Mouse (Mus musculus) left cerebral cortex, postnatal 25 days (tissue): ENCODE measurements at regions not wholly inside any gene's neighbourhood (a gene's known extent, or its start where the extent isn't known, plus 50 kb on each side); places are given as distances from the start of the nearest gene placed in this dataset.

Experiments
- DNase-seq, 2 experiments: peaks; one replicate each; pipeline ENCODE4 v3.0.0; 2022; ENCODE audit warnings: low spot score in 2 of 2, mixed read lengths in 1 of 2
- intact Hi-C: fragments of 180-260 bp; cut with DNase I; formaldehyde crosslinking; loops from one replicate; pipeline ENCODE4 v1.15.1; 2025

GRCm38 (mm10) chr2:117867409-117867808 is 244.3 kb upstream of the Thbs1 start:
- no peak for DNase-seq
- intact Hi-C loops = no loop called here

- DNase-seq = peak in 1 of 2 experiments; percentile 19
- intact Hi-C loops = no loop called here
Observed at GRCm38 (mm10) chr2:117868857-117869256, 242.8 kb upstream of the Thbs1 start.

GRCm38 (mm10) chr2:117871507-117872282 is 240.0 kb upstream of the Thbs1 start:
- DNase-seq = no peak
- intact Hi-C loops = no loop called here

- no peak for DNase-seq
- intact Hi-C loops = no loop called here
Observed at GRCm38 (mm10) chr2:117877816-117878215, 233.9 kb upstream of the Thbs1 start.

GRCm38 (mm10) chr2:117882136-117882535 is 229.5 kb upstream of the Thbs1 start:
- intact Hi-C loops = no loop called here
- DNase-seq = no peak

GRCm38 (mm10) chr2:117882890-117883289 is 228.8 kb upstream of the Thbs1 start:
- intact Hi-C loops = no loop called here
- DNase-seq = no peak

GRCm38 (mm10) chr2:117886516-117886915 is 225.2 kb upstream of the Thbs1 start:
- intact Hi-C loops = no loop called here

GRCm38 (mm10) chr2:117901311-117901710 is 210.4 kb upstream of the Thbs1 start:
- no peak for DNase-seq
- intact Hi-C loops = no loop called here

More at GRCm38 (mm10) chr2:117886516-117886915, 225.2 kb upstream of the Thbs1 start:
- DNase-seq = no peak

- intact Hi-C loops = no loop called here
- no peak for DNase-seq
Observed at GRCm38 (mm10) chr2:117902837-117903236, 208.8 kb upstream of the Thbs1 start.

- DNase-seq = no peak
- intact Hi-C loops = no loop called here
Observed at GRCm38 (mm10) chr2:117903705-117904104, 208.0 kb upstream of the Thbs1 start.

GRCm38 (mm10) chr2:117906509-117906908 is 205.2 kb upstream of the Thbs1 start:
- no peak for DNase-seq
- intact Hi-C loops = no loop called here

GRCm38 (mm10) chr2:117910781-117911180 is 200.9 kb upstream of the Thbs1 start:
- no peak for DNase-seq
- intact Hi-C loops = loop anchor here (5.0 kb wide), 1 partner anchor 202 kb away; the partner anchor contains the start of gene Thbs1

GRCm38 (mm10) chr2:117912722-117913121 is 199.0 kb upstream of the Thbs1 start:
- intact Hi-C loops = loop anchor here (5.0 kb wide), 1 partner anchor 200 kb away; the partner anchor contains the start of gene Thbs1
- no peak for DNase-seq

GRCm38 (mm10) chr2:117913846-117914245 is 197.8 kb upstream of the Thbs1 start:
- intact Hi-C loops = loop anchor here (5.0 kb wide), 1 partner anchor 198 kb away; the partner anchor contains the start of gene Thbs1
- no peak for DNase-seq

- intact Hi-C loops = no loop called here
Observed at GRCm38 (mm10) chr2:117915821-117916220, 195.9 kb upstream of the Thbs1 start.

GRCm38 (mm10) chr2:117917181-117917580 is 194.5 kb upstream of the Thbs1 start:
- intact Hi-C loops = no loop called here

More at GRCm38 (mm10) chr2:117915821-117916220, 195.9 kb upstream of the Thbs1 start:
- no peak for DNase-seq

GRCm38 (mm10) chr2:117924877-117925276 is 186.8 kb upstream of the Thbs1 start:
- DNase-seq = no peak
- intact Hi-C loops = loop anchor here (5.0 kb wide), 1 partner anchor 177 kb away; no protein-coding TSS in a partner anchor

More at GRCm38 (mm10) chr2:117917181-117917580, 194.5 kb upstream of the Thbs1 start:
- DNase-seq = no peak

GRCm38 (mm10) chr2:117925412-117925811 is 186.3 kb upstream of the Thbs1 start:
- intact Hi-C loops = loop anchor here (5.0 kb wide), 1 partner anchor 177 kb away; no protein-coding TSS in a partner anchor
- no peak for DNase-seq

- intact Hi-C loops = loop anchor here (5.0 kb wide), 1 partner anchor 174 kb away; no protein-coding TSS in a partner anchor
- DNase-seq = no peak
Observed at GRCm38 (mm10) chr2:117928062-117928461, 183.6 kb upstream of the Thbs1 start.

- intact Hi-C loops = loop anchor here (5.0 kb wide), 1 partner anchor 173 kb away; no protein-coding TSS in a partner anchor
- DNase-seq = no peak
Observed at GRCm38 (mm10) chr2:117929586-117929985, 182.1 kb upstream of the Thbs1 start.
